Mouse (Mus musculus): ENCODE results near the gene Ikzf3. TPM values are rescaled to one million over a fixed set of nuclear protein-coding genes. Genes with fewer than 3 reads are reported as not detected.
A peak's percentile ranks its signal among the peaks of the same experiment; 100 is the strongest.

The Ikzf3 gene
- polyA plus RNA-seq, 1 experiment: 41.7 TPM

DNA sequence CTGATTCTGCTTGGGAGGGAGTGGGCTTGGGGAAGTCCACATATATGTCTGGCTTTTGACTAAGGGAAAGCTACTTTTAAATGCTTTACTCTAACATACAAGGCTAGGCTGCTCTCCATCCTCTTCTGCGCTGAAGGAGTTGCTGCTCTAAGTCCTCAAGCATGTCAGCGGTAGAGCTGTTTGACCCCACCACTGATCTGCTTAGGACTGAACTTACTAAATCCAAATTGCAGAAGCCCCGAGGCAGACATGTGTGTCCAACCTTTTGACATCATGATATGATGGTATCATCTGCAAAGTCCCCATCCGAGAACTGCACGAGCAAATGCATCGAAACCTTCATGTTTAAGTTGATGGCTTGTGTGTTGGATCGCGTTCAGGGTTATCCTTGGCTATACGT, 86.0 kb downstream of the Ikzf3 start:
- Histone ChIP-seq H3K4me1 (ENCODE audit: control insufficient read depth, insufficient read depth, low read length) (peaks cover 3% of the 10 kb centered on the region; the same call in 1 of the 2 replicates), H3K4me3 (replicated peaks; ENCODE audit: control insufficient read depth, low read depth, low read length) (no peak overlapping the region), H3K27ac (ENCODE audit: control insufficient read depth, insufficient read depth, low read depth, low read length, poor library complexity) (peak overlapping the region; percentile 45)
- 79% methylated on average over 9 of the region's 9 CpGs for WGBS
- TF ChIP-seq POLR2A (IDR thresholded peaks at IDR 0.05; ENCODE audit: borderline replicate concordance, control insufficient read depth, low read depth, low read length) (no peak), CTCF (IDR thresholded peaks at IDR 0.05; ENCODE audit: control insufficient read depth, insufficient read depth, low read length) (no peak)

DNA sequence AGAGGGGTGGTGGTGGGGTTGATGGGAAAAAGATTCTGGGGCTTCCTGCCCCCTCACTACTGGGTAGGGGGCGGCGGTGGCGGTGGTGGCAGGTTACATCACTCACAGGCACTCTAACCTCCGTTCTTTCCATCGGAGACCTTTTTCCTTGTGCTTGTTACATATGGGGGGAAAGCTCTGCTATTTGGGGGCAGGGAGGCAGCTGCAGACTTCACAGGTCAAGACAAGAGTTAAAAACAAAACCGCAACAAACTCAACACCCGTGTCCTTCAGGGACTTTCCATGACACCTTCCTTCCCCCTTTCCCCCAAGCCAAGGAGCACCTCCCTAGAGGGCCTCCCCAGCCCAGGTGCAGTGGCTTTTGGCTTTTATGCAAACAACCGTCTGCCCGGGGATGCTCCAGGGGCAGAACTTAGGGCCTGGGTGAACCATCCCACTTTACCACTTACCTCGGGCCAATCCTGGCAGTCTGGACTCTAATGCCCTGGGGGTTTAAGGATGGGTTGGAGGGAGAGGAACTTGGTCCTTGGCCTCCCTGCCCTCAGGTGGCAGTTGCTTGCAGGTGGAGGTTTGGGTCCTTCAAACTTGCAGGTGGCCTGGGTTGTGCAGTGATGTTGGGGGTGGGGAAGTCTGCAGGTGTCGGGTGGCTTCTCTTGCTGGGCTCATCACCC, 86.6 kb downstream of the Ikzf3 start:
- 14% methylated on average over 11 of the region's 11 CpGs for WGBS
- peak overlapping the region; percentile 89 for H3K27ac ChIP-seq (ENCODE audit: control insufficient read depth, insufficient read depth, low read depth, low read length, poor library complexity)
- no peak overlapping the region for H3K4me3 ChIP-seq (replicated peaks; ENCODE audit: control insufficient read depth, low read depth, low read length)
- no peak for TF ChIP-seq POLR2A (IDR thresholded peaks at IDR 0.05; ENCODE audit: borderline replicate concordance, control insufficient read depth, low read depth, low read length)
- TF ChIP-seq CTCF (IDR thresholded peaks at IDR 0.05; ENCODE audit: control insufficient read depth, insufficient read depth, low read length): no peak
- H3K4me1 ChIP-seq (ENCODE audit: control insufficient read depth, insufficient read depth, low read length): peaks cover 1% of the 10 kb centered on the region; the same call in 1 of the 2 replicates

DNA sequence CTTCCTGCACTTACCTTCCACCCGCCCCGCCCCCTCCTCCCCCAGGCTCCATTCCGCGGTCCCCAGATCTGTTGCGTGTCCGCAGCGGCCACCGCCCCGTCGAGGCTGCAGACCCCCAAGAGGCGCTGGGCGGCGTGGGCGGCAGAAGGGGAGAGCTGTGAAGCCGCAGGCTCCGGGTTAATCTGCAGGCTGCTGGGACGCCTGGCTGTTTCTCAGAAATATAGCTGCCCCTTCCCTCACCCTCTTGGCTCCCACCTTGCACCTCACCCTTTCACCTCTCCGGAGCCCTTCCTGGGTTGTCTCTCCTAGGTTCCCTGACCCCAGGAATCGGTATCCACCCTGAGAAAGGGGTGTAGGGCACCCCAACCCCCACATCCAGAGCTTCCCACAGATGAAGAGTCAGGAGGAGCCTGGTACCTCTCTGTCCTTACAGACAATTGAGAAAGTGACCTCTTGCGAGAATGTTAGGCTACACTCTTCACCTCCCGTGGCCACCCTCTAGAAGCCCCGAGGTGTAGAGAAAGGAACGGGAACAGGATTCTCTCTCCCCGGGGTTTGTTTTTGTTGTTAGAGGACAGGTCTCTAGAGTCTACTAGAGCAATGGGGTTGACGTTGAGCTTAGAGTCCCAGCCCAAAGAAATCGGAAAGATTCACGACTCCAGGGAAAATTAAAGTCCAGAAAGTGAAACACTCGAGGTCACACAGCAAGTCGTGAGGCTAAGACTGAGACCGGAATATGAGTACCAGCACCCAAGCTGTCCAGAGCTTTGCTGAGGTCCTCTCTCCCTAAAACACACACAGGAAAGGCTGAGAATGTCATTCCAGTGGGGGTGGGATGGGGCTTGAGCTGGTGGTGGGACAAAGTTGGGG, 87.5 kb downstream of the Ikzf3 start:
- peak overlapping the region; percentile 65 for H3K4me3 ChIP-seq (replicated peaks; ENCODE audit: control insufficient read depth, low read depth, low read length)
- H3K27ac ChIP-seq (ENCODE audit: control insufficient read depth, insufficient read depth, low read depth, low read length, poor library complexity): peak overlapping the region; percentile 89
- peaks cover 1% of the 10 kb centered on the region; the same call in 1 of the 2 replicates for H3K4me1 ChIP-seq (ENCODE audit: control insufficient read depth, insufficient read depth, low read length)
- TF ChIP-seq CTCF (IDR thresholded peaks at IDR 0.05; ENCODE audit: control insufficient read depth, insufficient read depth, low read length): no peak
- no peak; the same call in 1 of the 2 replicates for TF ChIP-seq POLR2A (IDR thresholded peaks at IDR 0.05; ENCODE audit: borderline replicate concordance, control insufficient read depth, low read depth, low read length)
- WGBS: 5% methylated on average over 30 of the region's 30 CpGs

DNA sequence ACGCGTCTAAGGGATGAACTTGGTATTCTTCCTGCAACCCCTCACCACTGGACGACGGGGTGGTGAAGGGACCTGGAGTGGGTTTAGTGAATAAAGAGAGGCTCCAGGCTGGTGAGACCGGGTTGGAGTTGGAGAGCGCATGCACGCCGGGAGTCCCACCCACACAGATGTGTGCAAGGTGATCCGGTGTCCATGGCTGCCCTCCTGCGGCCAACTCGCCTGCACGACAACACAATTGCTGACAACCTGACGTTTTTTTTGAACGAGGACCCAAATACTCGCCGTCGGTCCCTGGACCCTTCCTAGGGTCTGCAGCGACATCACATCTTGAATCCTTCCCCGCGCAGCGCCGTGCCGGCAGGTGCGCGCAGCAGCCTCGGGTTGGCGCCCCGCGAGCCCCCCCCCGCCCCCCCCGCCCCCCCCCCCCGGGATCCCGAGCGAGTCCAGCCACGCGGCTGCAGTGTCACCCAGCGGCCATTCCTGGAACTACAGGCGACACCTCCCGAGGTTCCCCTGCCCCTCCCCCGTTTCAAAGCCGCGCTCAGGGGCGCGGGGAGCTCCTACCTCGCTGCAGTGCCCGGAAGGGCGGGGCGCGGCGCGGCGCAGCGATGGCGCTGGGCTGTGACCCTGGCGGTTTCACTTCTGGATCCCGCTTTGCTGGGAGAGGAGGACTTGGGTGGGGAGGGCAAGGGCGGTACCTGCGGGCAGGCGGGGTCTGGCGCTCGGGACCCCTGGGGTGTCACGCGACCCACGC, 88.3 kb downstream of the Ikzf3 start:
- peak overlapping the region; percentile 65 for H3K4me3 ChIP-seq (replicated peaks; ENCODE audit: control insufficient read depth, low read depth, low read length)
- TF ChIP-seq CTCF (IDR thresholded peaks at IDR 0.05; ENCODE audit: control insufficient read depth, insufficient read depth, low read length) (peak; percentile 60), POLR2A (IDR thresholded peaks at IDR 0.05; ENCODE audit: borderline replicate concordance, control insufficient read depth, low read depth, low read length) (peak; percentile 60; the same call in 1 of the 2 replicates)
- H3K27ac ChIP-seq (ENCODE audit: control insufficient read depth, insufficient read depth, low read depth, low read length, poor library complexity): peak overlapping the region; percentile 89
- H3K4me1 ChIP-seq (ENCODE audit: control insufficient read depth, insufficient read depth, low read length): no peaks in the 10 kb centered on the region; the same call in 1 of the 2 replicates
- WGBS: under 1% methylated on average over 64 of the region's 64 CpGs

DNA sequence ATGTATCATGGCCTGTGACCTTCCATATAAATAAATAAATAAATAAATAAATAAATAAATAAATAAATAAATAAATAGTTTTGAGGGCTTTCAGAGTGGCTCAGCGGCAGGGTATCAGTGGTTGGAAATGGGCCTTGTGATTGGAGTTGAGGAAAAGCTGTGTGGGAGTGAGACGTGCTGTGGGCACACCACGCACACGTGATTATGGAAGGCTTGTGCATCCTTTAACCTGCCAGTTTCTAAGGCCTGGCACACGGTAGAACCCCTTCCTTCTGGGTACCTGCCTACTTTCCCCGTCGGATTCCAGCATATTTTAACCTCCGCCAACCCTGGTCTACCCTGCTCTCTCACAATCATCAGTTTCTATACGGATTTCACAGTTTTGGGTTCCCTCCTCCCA, 88.9 kb downstream of the Ikzf3 start:
- TF ChIP-seq CTCF (IDR thresholded peaks at IDR 0.05; ENCODE audit: control insufficient read depth, insufficient read depth, low read length) (no peak), POLR2A (IDR thresholded peaks at IDR 0.05; ENCODE audit: borderline replicate concordance, control insufficient read depth, low read depth, low read length) (no peak)
- Histone ChIP-seq H3K27ac (ENCODE audit: control insufficient read depth, insufficient read depth, low read depth, low read length, poor library complexity) (peak overlapping the region; percentile 77), H3K4me1 (ENCODE audit: control insufficient read depth, insufficient read depth, low read length) (no peaks in the 10 kb centered on the region; the same call in 1 of the 2 replicates), H3K4me3 (replicated peaks; ENCODE audit: control insufficient read depth, low read depth, low read length) (peak overlapping the region; percentile 65)
- 29% methylated on average over 9 of the region's 9 CpGs for WGBS

DNA sequence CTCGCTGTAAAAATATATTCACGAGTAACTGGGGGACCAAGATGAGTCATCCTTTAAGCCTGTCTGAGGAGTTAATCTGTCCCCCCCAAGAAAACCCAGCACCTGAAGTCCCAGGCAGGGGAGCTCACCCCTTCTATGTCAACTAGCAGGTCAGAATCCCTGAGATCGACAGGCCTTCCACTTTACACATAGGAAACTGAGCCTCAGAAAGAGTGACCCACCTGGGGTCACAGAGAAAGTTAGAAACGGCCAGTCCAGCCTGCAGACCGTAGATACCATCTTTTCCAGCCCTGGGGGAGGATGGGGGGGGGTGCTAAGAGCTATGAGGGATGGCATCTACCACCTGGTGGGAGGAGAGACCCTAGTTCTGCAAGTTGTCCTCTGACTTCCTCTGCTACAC, 89.3 kb downstream of the Ikzf3 start:
- no peak for TF ChIP-seq CTCF (IDR thresholded peaks at IDR 0.05; ENCODE audit: control insufficient read depth, insufficient read depth, low read length)
- TF ChIP-seq POLR2A (IDR thresholded peaks at IDR 0.05; ENCODE audit: borderline replicate concordance, control insufficient read depth, low read depth, low read length): no peak
- Histone ChIP-seq H3K27ac (ENCODE audit: control insufficient read depth, insufficient read depth, low read depth, low read length, poor library complexity) (no peak overlapping the region), H3K4me1 (ENCODE audit: control insufficient read depth, insufficient read depth, low read length) (no peaks in the 10 kb centered on the region; the same call in 1 of the 2 replicates), H3K4me3 (replicated peaks; ENCODE audit: control insufficient read depth, low read depth, low read length) (no peak overlapping the region)
- 62% methylated on average over 5 of the region's 5 CpGs for WGBS

DNA sequence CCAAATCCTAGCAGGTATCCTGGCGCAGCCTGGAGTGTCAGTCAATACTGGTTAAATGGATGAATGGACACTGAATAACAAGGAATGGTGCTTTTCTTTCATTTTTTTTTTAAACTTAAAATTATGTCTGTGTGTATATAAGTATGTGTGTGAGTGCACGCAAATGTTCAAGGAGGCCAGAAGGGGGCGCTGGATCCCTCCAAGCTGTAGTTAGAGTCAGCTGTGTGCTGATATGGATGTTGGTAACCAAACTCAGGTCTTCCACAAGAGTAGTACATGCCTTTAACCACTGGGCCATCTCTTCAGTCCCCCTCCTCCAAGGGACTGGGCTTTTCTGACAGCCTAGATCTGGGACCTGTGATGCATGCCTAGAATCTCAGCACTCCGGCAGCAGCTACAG, 90.3 kb downstream of the Ikzf3 start:
- 81% methylated on average over 4 of the region's 4 CpGs for WGBS
- Histone ChIP-seq H3K4me1 (ENCODE audit: control insufficient read depth, insufficient read depth, low read length) (no peaks in the 10 kb centered on the region; the same call in 1 of the 2 replicates), H3K4me3 (replicated peaks; ENCODE audit: control insufficient read depth, low read depth, low read length) (no peak overlapping the region), H3K27ac (ENCODE audit: control insufficient read depth, insufficient read depth, low read depth, low read length, poor library complexity) (no peak overlapping the region)
- peak; percentile 39; the same call in 1 of the 2 replicates for TF ChIP-seq CTCF (IDR thresholded peaks at IDR 0.05; ENCODE audit: control insufficient read depth, insufficient read depth, low read length)
- no peak for TF ChIP-seq POLR2A (IDR thresholded peaks at IDR 0.05; ENCODE audit: borderline replicate concordance, control insufficient read depth, low read depth, low read length)

Data from bone marrow, adult 2 months (tissue).